Mouse (Mus musculus): ENCODE measurements around the gene Siah2. TPM values are rescaled to one million over a fixed set of nuclear protein-coding genes. Genes with fewer than 3 reads are reported as not detected.

The Siah2 gene
- polyA plus RNA-seq, 1 experiment from 2014 or later: 6.5 TPM

Other genes with a start within 250 kb of the Siah2 start
- 56.1 and 57.4 TPM in 2 replicates for gene Eif2a, start 166.6 kb downstream of the Siah2 start, polyA plus RNA-seq (2016; fragmentation: Nextera tagmentation; extraction: Ambion mirVana)
- 153 and 154 TPM in 2 replicates for gene Serp1, start 166.5 kb downstream of the Siah2 start, polyA plus RNA-seq (2016; fragmentation: Nextera tagmentation; extraction: Ambion mirVana)
- 16.3 and 18.0 TPM in 2 replicates for gene Selenot, start 115.8 kb downstream of the Siah2 start, polyA plus RNA-seq (2016; fragmentation: Nextera tagmentation; extraction: Ambion mirVana)
- gene Erich6, start 55.2 kb downstream of the Siah2 start, polyA plus RNA-seq (2016; fragmentation: Nextera tagmentation; extraction: Ambion mirVana): 0.09 TPM in 1 of 2 replicates, not detected in the other
- 0.18 TPM in 1 of 2 replicates, not detected in the other for gene Mindy4b-ps, start 129.9 kb upstream of the Siah2 start, polyA plus RNA-seq (2016; fragmentation: Nextera tagmentation; extraction: Ambion mirVana)
- gene Clrn1, start 192.9 kb upstream of the Siah2 start, polyA plus RNA-seq (2016; fragmentation: Nextera tagmentation; extraction: Ambion mirVana): 0.31 and 0.49 TPM in 2 replicates